Mouse (Mus musculus) macrophage (primary cell): Measurements from ENCODE around the gene Calr3. TPM values are rescaled to one million over a fixed set of nuclear protein-coding genes. Genes with fewer than 3 reads are reported as not detected.

Source experiments
- H3K27ac ChIP-seq: fragments of 350-480 bp; formaldehyde crosslinking; 2 replicates; pipeline ENCODE4 v1.9.0; 2021
- H3K36me3 ChIP-seq: fragments of 350-480 bp; formaldehyde crosslinking; 2 replicates; pipeline ENCODE4 v1.9.0; 2021; ENCODE audit errors: inconsistent target
- H3K4me3 ChIP-seq: fragments of 350-480 bp; formaldehyde crosslinking; 2 replicates; pipeline ENCODE4 v1.9.0; 2021; ENCODE audit errors: inconsistent target
- H3K79me2 ChIP-seq: fragments of 350-480 bp; formaldehyde crosslinking; 2 replicates; pipeline ENCODE4 v1.9.0; 2021; ENCODE audit errors: inconsistent target
- WGBS: methylation state at CpG from one replicate; pipeline ENCODE4 v1.1.7; 2026; ENCODE audit warnings: inconsistent platforms; ENCODE audit not compliant: missing documents; 5-methylcytosine and 5-hydroxymethylcytosine counted together
- polyA plus RNA-seq: library from polyadenylated mRNA; stranded (reverse); fragments of 250-400 nt; gene quantifications from 3 replicates; pipeline ENCODE4 v1.2.4, GENCODE M21; 2018; ENCODE audit warnings: inconsistent platforms

Calr3 gene
- polyA plus RNA-seq, 1 experiment from 2014 or later, result 0.60 TPM

GRCm38 (mm10) chr8:72415252-72415651 is 28.4 kb downstream of the Calr3 start:
- H3K27ac ChIP-seq, result no peak overlapping the region
- H3K79me2 ChIP-seq, result peaks cover 100% of the 10 kb centered on the region
- H3K36me3 ChIP-seq, result no peaks in the 10 kb centered on the region
- no peak overlapping the region for H3K4me3 ChIP-seq
- WGBS, result 95% methylated on average over 2 of the region's 2 CpGs

GRCm38 (mm10) chr8:72413839-72414238 is 29.8 kb downstream of the Calr3 start:
- no peak overlapping the region for H3K27ac ChIP-seq
- no peak overlapping the region for H3K4me3 ChIP-seq
- H3K79me2 ChIP-seq, result peaks cover 100% of the 10 kb centered on the region
- 94% methylated on average over 7 of the region's 7 CpGs for WGBS
- H3K36me3 ChIP-seq, result no peaks in the 10 kb centered on the region

- no peak overlapping the region for H3K27ac ChIP-seq
- 67% methylated on average over 3 of the region's 3 CpGs for WGBS
- no peaks in the 10 kb centered on the region for H3K36me3 ChIP-seq
- no peak overlapping the region for H3K4me3 ChIP-seq
- H3K79me2 ChIP-seq, result peaks cover 96% of the 10 kb centered on the region
Measured at GRCm38 (mm10) chr8:72409443-72409842, 34.2 kb downstream of the Calr3 start.

- Histone ChIP-seq H3K4me3 (no peak overlapping the region), H3K79me2 (peaks cover 96% of the 10 kb centered on the region), H3K27ac (no peak overlapping the region), H3K36me3 (no peaks in the 10 kb centered on the region)
- 93% methylated on average over 1 of the region's 1 CpGs for WGBS
Measured at GRCm38 (mm10) chr8:72407878-72408277, 35.8 kb downstream of the Calr3 start.

DNA sequence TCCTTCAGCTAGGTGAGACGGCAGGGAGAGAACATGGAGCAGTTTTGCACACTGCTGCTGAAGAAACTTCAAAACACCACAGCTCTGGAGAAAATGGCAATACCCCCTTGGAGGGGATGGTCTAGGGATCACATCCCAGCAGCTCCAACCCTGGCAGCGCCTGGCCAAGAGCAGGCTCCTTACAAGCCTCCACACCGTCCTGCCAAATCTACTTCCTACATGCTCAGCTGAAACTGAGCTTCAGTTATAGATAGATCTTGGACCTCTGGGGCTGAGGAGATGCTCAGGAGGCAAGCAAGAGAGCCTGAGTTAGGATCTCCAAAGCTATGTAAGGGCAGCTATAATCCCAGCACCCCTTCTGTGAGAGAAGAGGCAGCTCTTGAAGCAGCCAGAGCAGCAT is 40.7 kb downstream of the Calr3 start:
- Histone ChIP-seq H3K27ac (no peak overlapping the region), H3K4me3 (no peak overlapping the region), H3K36me3 (peaks cover 13% of the 10 kb centered on the region; the same call in 1 of the 2 replicates), H3K79me2 (peaks cover 94% of the 10 kb centered on the region)
- 89% methylated on average over 3 of the region's 3 CpGs for WGBS

GRCm38 (mm10) chr8:72401381-72401780 is 42.3 kb downstream of the Calr3 start:
- 100% methylated on average over 1 of the region's 1 CpGs for WGBS
- Histone ChIP-seq H3K4me3 (no peak overlapping the region), H3K79me2 (peaks cover 82% of the 10 kb centered on the region), H3K36me3 (peaks cover 16% of the 10 kb centered on the region), H3K27ac (no peak overlapping the region)

DNA sequence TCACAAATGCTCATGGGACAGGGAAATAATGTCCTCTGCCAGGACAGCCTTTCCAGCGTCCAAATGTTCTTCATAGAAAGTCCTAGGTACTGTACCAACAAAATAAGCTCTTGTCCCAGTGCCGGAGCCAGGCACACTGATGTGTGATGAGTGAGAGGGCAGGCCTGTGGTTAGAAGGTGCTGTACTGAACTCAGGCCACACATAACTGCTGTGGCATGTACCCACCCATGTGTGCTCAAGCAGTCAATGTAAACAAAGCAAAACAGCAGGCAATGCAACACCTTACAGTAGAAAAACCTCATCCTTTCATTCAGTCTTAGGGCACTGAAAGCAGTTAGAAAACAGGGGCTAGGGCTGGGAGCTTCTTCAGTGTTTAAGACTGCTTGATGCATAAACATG is 57.9 kb downstream of the Calr3 start:
- no peak overlapping the region for H3K27ac ChIP-seq
- WGBS, result 100% methylated on average over 2 of the region's 2 CpGs
- H3K79me2 ChIP-seq, result no peaks in the 10 kb centered on the region
- peaks cover 93% of the 10 kb centered on the region for H3K36me3 ChIP-seq
- no peak overlapping the region for H3K4me3 ChIP-seq

DNA sequence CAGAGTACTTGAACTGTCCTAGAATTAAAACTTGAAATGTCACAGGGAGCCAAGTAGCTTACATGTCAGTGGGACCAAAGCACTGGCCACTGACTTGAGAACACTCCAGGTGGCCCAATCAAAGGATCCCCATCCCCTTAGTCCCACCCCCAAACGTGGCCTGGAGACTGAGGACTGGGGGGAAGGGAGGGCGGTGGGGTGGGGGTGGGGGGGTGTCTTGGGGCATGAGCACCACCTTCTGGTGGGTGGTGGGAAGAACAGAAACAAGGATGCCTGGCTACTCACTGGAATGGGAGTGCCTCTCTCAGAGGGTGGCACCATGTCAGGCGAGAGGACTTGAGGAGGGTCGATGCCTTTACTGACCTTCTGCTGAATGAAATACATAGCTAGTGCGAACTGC is 61.3 kb downstream of the Calr3 start:
- WGBS, result 81% methylated on average over 5 of the region's 5 CpGs
- H3K79me2 ChIP-seq, result no peaks in the 10 kb centered on the region
- H3K4me3 ChIP-seq, result no peak overlapping the region
- no peak overlapping the region for H3K27ac ChIP-seq
- peaks cover 89% of the 10 kb centered on the region for H3K36me3 ChIP-seq

DNA sequence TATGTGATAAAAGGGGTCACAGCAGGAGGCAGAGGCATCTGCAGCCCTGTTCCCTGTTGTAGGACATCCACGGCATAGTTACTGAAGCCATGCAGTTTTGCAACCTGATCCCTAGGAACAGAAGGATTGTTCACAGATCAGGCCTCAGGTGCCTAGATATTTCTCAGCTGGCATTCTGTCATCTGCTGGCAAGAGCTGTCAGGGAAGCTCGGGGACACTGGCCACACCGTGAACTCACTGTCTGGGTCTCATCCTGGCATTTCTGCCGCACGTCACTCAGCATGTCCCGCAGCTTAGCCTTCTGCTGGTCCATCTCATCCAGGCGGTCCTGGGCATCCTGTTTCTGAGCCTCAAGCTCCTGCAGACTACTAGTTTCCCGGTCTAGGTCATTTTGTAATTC is 63.0 kb downstream of the Calr3 start:
- Histone ChIP-seq H3K4me3 (no peak overlapping the region), H3K36me3 (peaks cover 80% of the 10 kb centered on the region), H3K27ac (no peak overlapping the region), H3K79me2 (no peaks in the 10 kb centered on the region)
- 96% methylated on average over 8 of the region's 8 CpGs for WGBS

- Histone ChIP-seq H3K36me3 (peaks cover 54% of the 10 kb centered on the region), H3K79me2 (no peaks in the 10 kb centered on the region), H3K27ac (no peak overlapping the region), H3K4me3 (no peak overlapping the region)
- 94% methylated on average over 2 of the region's 2 CpGs for WGBS
Measured at GRCm38 (mm10) chr8:72376900-72377299, 66.8 kb downstream of the Calr3 start.

DNA sequence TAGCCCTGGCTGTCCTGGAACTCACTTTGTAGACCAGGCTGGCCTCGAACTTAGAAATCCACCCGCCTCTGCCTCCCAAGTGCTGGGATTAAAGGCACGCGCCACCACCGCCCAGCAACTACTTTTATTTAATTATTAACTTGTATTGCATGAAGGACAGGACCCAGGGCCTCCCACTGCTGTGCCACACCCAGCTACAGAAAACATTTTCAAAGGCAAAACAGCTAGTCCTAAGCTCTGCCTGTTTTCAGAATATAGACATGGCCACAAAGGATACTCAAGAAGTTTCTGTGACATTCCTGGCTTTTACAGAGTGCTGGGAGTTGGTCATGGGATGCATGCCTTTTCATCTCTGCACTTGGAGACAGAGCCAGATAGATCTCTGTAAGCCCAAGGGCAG is 67.4 kb downstream of the Calr3 start:
- Histone ChIP-seq H3K36me3 (peaks cover 54% of the 10 kb centered on the region), H3K4me3 (no peak overlapping the region)
- WGBS, result 90% methylated on average over 5 of the region's 5 CpGs

GRCm38 (mm10) chr8:72375161-72375560 is 68.5 kb downstream of the Calr3 start:
- Histone ChIP-seq H3K79me2 (no peaks in the 10 kb centered on the region), H3K4me3 (no peak overlapping the region), H3K36me3 (peaks cover 54% of the 10 kb centered on the region), H3K27ac (no peak overlapping the region)
- 85% methylated on average over 5 of the region's 5 CpGs for WGBS

More for the DNA sequence above, 67.4 kb downstream of the Calr3 start:
- H3K79me2 ChIP-seq, result no peaks in the 10 kb centered on the region
- no peak overlapping the region for H3K27ac ChIP-seq

Other genes with a start within 250 kb of the Calr3 start
- not detected in 3 replicates for gene Cib3, start 231.0 kb downstream of the Calr3 start, polyA plus RNA-seq
- not detected in 3 replicates for gene Gm11034, start 230.2 kb downstream of the Calr3 start, polyA plus RNA-seq
- 53.0 to 65.8 TPM (median 59.4 TPM) in 3 replicates for gene Fam32a, start 224.1 kb downstream of the Calr3 start, polyA plus RNA-seq
- 43.7 to 76.1 TPM (median 50.7 TPM) in 3 replicates for gene Ap1m1, start 203.9 kb downstream of the Calr3 start, polyA plus RNA-seq
- gene Gm10282, start 138.6 kb downstream of the Calr3 start, polyA plus RNA-seq, result 1.1 to 6.6 TPM (median 2.6 TPM) in 3 replicates
- 3.1 to 17.3 TPM (median 5.7 TPM) in 3 replicates for gene Klf2, start 124.8 kb downstream of the Calr3 start, polyA plus RNA-seq
- 36.4 to 53.4 TPM (median 39.6 TPM) in 3 replicates for gene Eps15l1, start 22.4 kb downstream of the Calr3 start, polyA plus RNA-seq
- gene 1700030K09Rik, start within 50 bp of the Calr3 start, polyA plus RNA-seq, result 2.4 to 5.8 TPM (median 3.0 TPM) in 3 replicates
- gene Cherp, start 31.4 kb upstream of the Calr3 start, polyA plus RNA-seq, result 41.2 to 67.1 TPM (median 44.9 TPM) in 3 replicates
- 31.9 to 35.0 TPM (median 32.6 TPM) in 3 replicates for gene Slc35e1, start 48.7 kb upstream of the Calr3 start, polyA plus RNA-seq
- gene Med26, start 104.4 kb upstream of the Calr3 start, polyA plus RNA-seq, result 4.4 to 5.6 TPM (median 4.6 TPM) in 3 replicates
- 16.5 to 43.2 TPM (median 39.1 TPM) in 3 replicates for gene Smim7, start 127.2 kb upstream of the Calr3 start, polyA plus RNA-seq
- gene Tmem38a, start 128.2 kb upstream of the Calr3 start, polyA plus RNA-seq, result 2.2 to 4.4 TPM (median 2.7 TPM) in 3 replicates
- 0.06 to 0.09 TPM (median 0.06 TPM) in 3 replicates for gene Nwd1, start 202.8 kb upstream of the Calr3 start, polyA plus RNA-seq